Mouse (Mus musculus): ENCODE results near the gene 1700016K19Rik. TPM values are rescaled to one million over a fixed set of nuclear protein-coding genes. Genes with fewer than 3 reads are reported as not detected.
A peak's percentile ranks its signal among the peaks of the same experiment; 100 is the strongest.

1700016K19Rik gene
- polyA plus RNA-seq, 1 experiment from 2014 or later, result 1.3 TPM

GRCm38 (mm10) chr11:76033359-76033758 lies 33.6 kb downstream of the 1700016K19Rik start:
- DNase-seq (ENCODE audit: low spot score), result no peak

GRCm38 (mm10) chr11:76033836-76034235 lies 34.1 kb downstream of the 1700016K19Rik start:
- no peak for DNase-seq (ENCODE audit: low spot score)

- DNase-seq (ENCODE audit: low spot score), result no peak
Observed at GRCm38 (mm10) chr11:76035182-76035581, 35.5 kb downstream of the 1700016K19Rik start.

GRCm38 (mm10) chr11:76037581-76038294 lies 38.0 kb downstream of the 1700016K19Rik start:
- DNase-seq (ENCODE audit: low spot score), result peak; percentile 44

- DNase-seq (ENCODE audit: low spot score), result no peak
Observed at GRCm38 (mm10) chr11:76039271-76040053, 39.8 kb downstream of the 1700016K19Rik start.

GRCm38 (mm10) chr11:76040106-76040505 lies 40.4 kb downstream of the 1700016K19Rik start:
- DNase-seq (ENCODE audit: low spot score), result peak; percentile 34

GRCm38 (mm10) chr11:76040761-76041376 lies 41.2 kb downstream of the 1700016K19Rik start:
- no peak for DNase-seq (ENCODE audit: low spot score)

GRCm38 (mm10) chr11:76042041-76042638 lies 42.4 kb downstream of the 1700016K19Rik start:
- DNase-seq (ENCODE audit: low spot score), result no peak

- DNase-seq (ENCODE audit: low spot score), result no peak
Observed at GRCm38 (mm10) chr11:76042882-76043281, 43.2 kb downstream of the 1700016K19Rik start.

GRCm38 (mm10) chr11:76044468-76044867 lies 44.8 kb downstream of the 1700016K19Rik start:
- DNase-seq (ENCODE audit: low spot score), result no peak

- DNase-seq (ENCODE audit: low spot score), result no peak
Observed at GRCm38 (mm10) chr11:76045367-76045766, 45.7 kb downstream of the 1700016K19Rik start.

GRCm38 (mm10) chr11:76050509-76050908 lies 50.8 kb downstream of the 1700016K19Rik start:
- no peak for DNase-seq (ENCODE audit: low spot score)

- no peak for DNase-seq (ENCODE audit: low spot score)
Observed at GRCm38 (mm10) chr11:76050967-76051512, 51.3 kb downstream of the 1700016K19Rik start.

- no peak for DNase-seq (ENCODE audit: low spot score)
Observed at GRCm38 (mm10) chr11:76052496-76052895, 52.8 kb downstream of the 1700016K19Rik start.

Other genes with a start within 250 kb of the 1700016K19Rik start
- 0.33 TPM in 2 replicates for gene Doc2b, start 203.9 kb upstream of the 1700016K19Rik start, polyA plus RNA-seq (2015; fragmentation: Nextera tagmentation; extraction: Ambion mirVana)
- 4.2 and 4.3 TPM in 2 replicates for gene Rph3al, start 61.5 kb upstream of the 1700016K19Rik start, polyA plus RNA-seq (2015; fragmentation: Nextera tagmentation; extraction: Ambion mirVana)
- gene Rflnb, start 27.9 kb downstream of the 1700016K19Rik start, polyA plus RNA-seq (2015; fragmentation: Nextera tagmentation; extraction: Ambion mirVana), result 10.6 and 13.2 TPM in 2 replicates
- 52.8 and 53.8 TPM in 2 replicates for gene Vps53, start 179.7 kb downstream of the 1700016K19Rik start, polyA plus RNA-seq (2015; fragmentation: Nextera tagmentation; extraction: Ambion mirVana)
- gene Fam57a, start 179.8 kb downstream of the 1700016K19Rik start, polyA plus RNA-seq (2015; fragmentation: Nextera tagmentation; extraction: Ambion mirVana), result 13.9 and 16.6 TPM in 2 replicates
- 0.71 TPM in 1 of 2 replicates, not detected in the other for gene Dbil5, start 217.7 kb downstream of the 1700016K19Rik start, polyA plus RNA-seq (2015; fragmentation: Nextera tagmentation; extraction: Ambion mirVana)
- 22.9 and 23.7 TPM in 2 replicates for gene Gemin4, start 217.8 kb downstream of the 1700016K19Rik start, polyA plus RNA-seq (2015; fragmentation: Nextera tagmentation; extraction: Ambion mirVana)
- 24.5 and 26.6 TPM in 2 replicates for gene Mrm3, start 243.8 kb downstream of the 1700016K19Rik start, polyA plus RNA-seq (2015; fragmentation: Nextera tagmentation; extraction: Ambion mirVana)
- 105 and 108 TPM in 2 replicates for gene Glod4, start 243.8 kb downstream of the 1700016K19Rik start, polyA plus RNA-seq (2015; fragmentation: Nextera tagmentation; extraction: Ambion mirVana)

Measured in thymus, postnatal 0 days (tissue).